Mouse (Mus musculus) lung, postnatal 14 days (tissue): ENCODE measurements around the gene Nomo1.

ENCODE experiments used
- DNase-seq: peaks from one replicate; pipeline ENCODE4 v3.0.0; 2021

Nomo1 gene

DNA sequence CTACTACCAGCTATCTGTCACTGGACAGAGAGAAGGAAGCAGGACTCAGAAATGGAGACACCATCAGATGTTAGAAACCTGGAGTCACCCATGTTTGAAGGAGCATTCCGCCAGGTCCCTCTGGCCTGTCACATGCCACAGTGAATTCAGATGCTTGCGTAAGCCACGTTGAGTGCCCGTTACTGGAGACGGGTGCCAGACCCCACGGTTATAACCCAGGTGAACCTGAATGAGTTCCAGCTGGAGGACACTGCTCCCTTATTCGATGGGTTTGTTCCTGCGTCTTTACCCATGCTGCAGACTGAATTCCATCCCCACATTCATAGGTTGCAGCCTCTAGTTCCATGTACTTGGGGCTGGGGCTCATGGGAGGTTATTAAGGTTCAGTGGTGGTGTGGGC, 70.3 kb downstream of the Nomo1 start:
- no peak for DNase-seq

DNA sequence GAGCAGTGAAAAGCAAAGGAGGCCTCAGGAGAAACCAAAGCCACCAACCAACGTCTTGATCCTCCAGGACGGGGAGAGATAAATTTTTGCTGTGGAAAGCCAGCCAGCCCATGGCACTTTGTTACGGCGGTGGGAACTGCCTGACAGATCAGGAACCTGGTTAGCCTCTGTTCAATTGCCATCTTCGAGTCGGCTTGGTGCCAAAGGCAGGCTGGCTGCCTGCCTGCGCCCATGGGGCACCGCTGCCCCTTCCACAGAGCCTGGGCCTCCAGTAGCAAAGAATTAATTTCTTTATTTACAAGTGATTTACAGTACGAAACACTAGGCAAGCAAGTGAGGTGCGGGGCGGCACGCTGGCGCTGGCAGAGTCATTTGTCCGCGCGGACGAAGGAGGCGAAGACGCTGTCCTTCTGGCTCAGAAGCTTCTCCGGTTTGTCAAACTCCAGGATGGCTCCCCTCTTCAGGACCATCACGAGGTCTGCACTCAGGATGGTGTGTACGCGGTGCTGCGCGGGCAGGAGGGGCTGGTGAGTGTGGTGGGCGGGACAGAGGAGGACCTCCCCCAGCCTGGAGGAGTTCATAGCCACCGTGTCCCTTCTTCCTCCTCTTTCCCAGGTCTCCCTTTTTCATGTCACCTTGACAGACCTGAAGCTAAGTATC, 70.9 kb downstream of the Nomo1 start:
- no peak for DNase-seq

DNA sequence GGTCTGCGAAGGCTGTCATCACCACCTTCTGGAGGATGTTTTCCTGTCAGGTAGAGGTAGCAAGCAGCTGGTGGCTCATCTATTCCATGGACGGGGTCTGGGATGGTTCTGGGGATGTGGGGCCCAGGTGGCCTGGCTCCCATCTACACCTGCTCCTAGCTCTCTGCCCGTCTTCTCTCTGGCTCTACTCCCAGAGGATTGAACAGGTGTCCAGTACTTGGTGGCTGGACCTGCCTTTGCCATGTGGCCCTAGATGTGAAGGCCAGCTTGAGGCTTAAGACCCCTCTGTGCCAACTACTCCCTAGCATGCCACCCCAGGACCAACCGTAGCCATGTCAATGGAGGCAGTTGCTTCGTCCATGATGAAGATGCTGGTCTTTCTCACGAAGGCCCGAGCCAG, 72.0 kb downstream of the Nomo1 start:
- no peak for DNase-seq

DNA sequence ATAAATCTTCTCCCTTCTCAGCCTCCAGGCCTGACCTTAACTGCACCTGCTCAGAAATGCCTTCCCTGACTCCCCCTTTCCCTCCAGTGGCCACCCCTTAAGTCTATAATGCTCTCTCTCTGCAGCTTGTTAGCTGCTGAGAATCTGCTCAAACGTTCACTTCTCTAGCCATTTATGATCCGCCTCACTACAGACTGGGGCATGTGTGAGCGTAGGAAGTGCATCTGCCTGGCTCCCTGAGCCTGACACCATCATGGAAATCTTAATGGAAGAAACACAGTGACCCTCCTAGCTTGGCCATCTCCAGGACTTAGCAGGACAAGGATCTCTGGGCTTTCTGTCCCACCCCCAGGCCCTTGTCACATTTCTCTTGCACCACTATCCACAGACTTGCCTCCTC, 76.6 kb downstream of the Nomo1 start:
- DNase-seq: no peak

DNA sequence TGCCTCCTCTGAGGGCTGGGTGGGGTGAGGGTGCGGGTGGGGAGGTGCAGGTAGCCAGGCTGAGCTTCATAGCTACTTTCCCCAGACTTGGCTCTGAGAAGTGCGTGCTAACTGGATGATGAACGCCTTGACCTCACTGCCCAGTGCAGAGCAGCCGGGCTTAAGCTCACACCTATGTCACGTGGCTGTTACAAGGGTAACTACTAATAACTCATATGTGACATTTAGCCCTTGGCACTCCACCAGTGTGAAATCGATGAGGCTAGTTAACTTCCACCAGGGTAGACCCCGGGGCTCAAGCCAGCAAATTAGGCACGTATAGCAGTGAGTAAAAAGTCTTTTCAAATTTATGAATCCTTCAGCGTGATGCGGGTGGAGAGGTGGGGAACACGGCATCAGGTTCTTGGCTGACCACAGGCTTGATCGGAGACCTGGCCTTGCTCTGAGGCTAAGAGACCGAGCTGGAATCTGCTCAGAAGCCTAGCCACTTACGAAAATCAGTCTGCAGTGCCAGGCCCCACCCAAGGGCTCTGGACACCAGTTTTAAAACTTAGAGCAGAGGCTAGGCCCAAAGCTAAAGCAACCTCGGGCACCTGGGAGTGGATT, 77.8 kb downstream of the Nomo1 start:
- DNase-seq: no peak

DNA sequence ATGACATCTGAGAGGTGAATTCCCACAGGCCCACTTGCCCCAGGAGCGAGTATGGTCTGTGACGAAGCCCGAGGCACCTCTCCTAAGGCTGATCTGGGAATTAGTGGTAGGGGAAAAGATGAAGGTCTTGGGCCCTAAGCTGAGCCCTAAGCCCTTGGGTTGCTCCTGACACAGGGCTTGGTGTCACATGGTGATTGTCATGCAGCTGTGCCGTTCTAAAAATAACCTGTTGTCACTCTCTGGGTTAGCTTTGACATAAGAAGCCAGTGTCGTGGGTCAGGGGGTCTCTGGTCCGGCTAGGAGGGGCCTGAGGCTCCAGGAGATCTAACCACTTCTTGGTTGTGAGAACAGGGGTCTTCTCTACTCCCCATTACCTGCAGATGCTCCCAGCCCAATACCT, 78.4 kb downstream of the Nomo1 start:
- no peak for DNase-seq

DNA sequence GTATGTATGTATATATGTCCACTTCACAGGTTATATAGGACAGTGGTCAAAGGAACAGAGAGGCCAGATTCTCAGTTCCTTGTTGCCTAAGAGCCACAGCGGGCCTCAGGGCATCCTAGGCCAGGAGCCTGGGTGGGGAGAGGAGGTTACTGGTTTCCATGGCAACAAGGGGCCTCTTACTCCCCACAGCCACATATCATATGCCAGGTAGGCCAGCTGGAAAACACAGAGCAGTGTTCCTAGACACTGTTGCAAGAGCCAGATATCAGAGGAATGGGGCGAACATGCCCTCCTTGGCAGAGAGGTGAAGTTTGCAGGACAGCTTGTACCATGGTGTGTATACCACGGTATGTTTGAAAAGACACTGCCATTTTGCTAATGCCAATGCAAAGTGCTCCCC, 79.9 kb downstream of the Nomo1 start:
- no peak for DNase-seq

DNA sequence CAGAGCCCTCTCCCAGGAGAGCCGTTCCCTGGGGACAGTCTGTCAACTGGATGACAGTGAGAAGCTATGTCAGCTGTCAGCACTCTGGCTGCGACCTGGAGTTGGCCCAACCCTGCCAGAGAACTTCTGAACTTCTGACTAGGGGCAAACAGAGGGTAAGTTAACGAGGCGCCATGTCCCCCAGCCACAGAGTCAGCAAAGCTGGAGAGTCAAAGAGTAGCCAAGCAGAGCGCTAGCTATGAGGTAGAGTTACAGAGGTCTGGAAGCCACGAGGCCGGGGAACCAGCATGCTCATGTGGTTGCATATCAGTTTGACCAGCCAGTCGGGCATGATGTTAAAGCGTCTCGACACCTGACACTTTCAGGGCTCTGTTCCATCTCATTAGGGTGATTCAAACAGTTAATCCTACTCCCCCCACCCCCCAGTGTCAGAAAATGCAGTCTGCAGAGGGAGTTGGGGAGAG, 82.7 kb downstream of the Nomo1 start:
- peak; percentile 11 for DNase-seq

DNA sequence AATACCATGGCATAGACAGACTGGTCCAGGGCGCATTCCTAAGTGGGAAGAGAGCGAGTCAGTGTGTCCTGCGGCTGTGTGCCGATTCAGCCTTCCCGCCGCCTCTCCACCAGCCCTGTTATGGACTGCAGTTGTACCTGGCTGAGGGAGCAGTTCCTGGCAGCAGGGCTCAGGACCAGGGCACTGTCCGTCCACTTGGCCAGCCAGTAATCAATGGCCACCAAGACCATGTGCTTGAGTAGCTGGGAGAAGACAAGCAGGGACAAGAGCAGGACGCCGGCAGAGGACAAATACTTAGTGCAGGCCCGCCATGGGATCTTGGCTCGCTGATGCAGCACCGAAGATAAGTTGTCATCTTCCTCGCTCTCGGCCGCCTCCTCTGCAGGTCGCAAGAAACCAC, 83.5 kb downstream of the Nomo1 start:
- no peak for DNase-seq

DNA sequence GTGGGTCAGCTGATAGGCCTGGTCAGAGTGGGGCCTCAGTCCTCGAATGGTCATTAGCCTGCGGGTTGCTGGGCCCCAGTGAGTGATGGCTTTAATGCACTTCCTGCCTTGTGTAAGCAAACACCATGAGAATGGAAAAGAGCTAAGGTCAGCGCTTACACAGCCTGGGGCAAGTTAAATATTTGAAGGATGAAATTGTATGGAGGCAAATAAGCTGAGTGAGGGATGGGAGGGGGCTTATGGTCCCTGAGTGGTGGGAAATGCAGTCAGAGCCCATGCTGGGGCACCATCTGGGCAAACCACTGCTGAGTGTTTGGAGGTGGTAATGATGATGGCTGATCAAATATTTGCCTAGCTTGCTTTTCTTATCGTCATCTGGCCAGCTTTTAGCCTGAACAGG, 89.5 kb downstream of the Nomo1 start:
- DNase-seq: no peak

DNA sequence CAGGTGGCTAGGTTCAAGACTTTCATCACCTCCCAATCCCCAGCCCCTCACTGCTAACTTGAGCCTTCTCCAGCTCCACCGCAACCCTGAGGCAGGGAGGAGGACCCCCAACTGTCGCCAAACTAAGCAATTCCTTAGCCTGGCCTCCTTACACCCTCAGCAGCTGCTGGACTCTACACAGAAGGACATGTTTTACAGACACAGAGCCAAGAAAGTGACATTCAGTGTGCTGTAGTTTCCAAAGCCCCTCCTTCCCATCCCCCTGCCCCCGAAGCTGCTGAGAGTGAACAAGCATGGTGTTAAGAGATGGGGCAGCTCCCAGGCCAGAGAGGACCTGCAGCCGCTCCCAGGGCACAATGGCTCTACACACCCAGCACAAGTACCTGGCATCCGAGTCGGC, 91.0 kb downstream of the Nomo1 start:
- DNase-seq: no peak

DNA sequence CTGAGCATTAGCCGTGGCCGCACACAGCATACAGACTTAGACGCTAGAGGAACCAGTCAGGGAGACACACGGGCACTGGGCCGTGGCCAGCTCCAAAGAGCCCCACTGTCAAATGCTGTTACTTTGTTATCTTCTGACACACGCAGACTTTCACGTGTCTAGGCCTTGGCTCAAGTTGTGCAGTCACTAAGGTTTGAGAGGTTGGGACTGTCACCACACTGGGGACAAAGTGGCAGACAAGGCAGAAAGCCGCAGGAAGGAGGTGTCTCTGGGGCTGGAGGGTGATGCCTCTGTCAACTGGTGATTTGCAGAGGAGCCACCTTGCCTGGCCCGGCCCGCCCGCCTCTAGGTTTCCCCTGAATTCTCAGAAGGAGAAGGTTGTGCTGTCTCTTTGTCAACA, 91.8 kb downstream of the Nomo1 start:
- no peak for DNase-seq

DNA sequence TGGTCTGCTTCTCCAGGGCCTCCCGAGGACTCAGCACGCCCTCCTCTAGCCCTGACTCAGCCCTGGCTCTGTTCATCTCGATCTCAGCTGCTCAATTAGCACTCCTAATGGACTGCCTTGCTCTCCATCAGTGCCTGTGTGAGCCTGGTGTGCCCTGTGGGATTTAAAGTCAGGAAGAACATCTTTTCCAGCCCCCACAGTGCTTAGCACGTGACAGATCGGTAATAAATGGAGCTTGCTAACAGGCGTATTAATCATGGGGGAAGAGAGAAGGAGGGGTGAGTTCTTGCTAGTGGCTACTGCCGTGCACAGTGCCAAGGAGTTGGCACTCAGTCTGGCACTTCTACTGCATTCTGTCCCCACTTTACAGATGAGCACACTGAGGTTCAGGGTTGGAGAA, 94.7 kb downstream of the Nomo1 start:
- DNase-seq: no peak

DNA sequence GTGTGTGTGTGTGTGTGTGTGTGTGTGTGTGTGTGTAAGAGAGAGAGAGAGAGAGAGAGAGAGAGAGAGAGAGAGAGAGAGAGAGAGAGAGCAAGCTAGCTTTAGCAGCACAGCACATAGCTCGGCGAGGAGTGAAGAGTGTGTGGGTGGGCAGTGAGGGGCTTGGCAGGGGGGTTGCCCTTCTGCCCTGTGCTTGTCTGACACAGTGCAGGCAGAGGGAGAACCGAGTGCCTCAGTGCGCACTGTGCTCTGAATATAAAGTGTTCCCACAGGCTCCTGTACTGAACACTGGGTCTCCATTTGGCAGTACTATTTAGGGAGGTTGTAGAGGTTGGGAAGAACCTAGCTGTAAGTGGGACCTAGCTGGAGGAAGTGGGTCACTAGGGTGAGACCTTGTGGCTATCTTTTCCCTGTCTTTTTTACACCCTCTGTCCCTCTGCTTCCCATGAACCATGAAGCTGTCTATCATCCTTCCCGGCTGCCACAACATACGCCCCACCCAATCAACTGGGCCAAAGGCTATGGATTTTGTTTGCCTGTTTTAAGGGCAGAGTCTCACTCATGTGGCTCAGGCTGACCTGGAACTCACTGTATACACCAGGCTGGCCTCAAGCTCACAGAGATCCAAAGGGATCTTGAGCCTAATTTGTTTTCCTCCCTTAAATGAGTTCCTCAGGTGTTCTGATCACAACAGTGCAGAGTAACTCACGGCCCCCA, 96.1 kb downstream of the Nomo1 start:
- no peak for DNase-seq

DNA sequence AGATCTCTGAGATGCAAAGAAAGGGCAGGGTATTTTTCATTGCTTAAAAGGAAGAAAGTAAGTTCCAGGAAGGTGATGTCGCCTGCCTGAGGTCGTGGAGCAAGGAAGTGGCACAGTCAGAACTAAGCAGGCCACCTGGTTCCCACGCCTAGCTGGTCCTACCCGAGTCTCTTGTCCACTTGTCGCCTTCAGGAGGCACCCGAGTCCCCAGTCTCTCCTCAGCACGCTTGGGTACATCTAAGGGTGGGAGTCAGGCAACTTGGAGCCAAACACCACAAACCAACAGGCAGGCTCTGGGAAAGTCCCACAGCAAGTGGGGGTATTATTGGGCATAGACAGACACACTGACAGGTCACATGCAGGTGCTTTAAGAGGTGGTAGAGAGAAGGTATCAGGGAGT, 97.2 kb downstream of the Nomo1 start:
- no peak for DNase-seq

DNA sequence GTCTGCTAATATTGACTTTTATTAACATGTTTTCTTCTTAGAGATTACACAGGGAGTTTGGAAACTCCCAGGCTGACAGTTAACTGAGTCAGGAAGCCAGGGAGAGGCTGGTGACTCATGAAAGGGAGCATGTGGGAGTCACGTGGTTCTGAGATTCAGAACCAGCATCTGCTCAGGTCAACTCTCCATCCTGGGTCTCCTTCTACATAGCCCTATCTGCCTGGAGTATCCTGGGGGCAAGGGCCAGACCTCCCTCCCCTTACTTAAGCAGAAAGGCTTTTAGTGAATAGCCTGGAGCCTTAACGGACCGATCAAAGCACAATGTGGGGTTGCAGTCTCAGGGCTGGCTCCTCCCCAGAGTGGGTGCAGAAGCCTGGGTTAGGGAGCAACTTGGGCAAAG, 97.8 kb downstream of the Nomo1 start:
- no peak for DNase-seq

DNA sequence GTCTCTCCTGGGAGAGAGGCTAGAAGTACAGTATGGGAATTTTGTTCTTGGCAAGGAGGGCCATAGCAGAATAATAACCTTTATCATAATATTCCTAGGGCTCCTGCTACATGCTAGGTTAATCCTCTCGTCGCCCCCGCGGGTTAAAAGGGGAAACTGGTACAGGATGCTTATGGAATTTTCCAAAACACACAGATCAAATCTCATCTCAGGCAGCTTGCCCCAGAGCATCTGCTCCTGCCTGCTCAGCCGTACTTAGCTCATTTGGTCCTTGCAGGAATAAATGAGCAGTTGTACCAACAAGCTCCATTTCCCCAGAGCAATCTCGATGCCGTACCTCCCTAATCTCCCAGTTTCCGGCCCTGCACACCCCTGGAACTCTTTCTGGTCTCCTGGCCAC, 98.3 kb downstream of the Nomo1 start:
- DNase-seq: no peak

DNA sequence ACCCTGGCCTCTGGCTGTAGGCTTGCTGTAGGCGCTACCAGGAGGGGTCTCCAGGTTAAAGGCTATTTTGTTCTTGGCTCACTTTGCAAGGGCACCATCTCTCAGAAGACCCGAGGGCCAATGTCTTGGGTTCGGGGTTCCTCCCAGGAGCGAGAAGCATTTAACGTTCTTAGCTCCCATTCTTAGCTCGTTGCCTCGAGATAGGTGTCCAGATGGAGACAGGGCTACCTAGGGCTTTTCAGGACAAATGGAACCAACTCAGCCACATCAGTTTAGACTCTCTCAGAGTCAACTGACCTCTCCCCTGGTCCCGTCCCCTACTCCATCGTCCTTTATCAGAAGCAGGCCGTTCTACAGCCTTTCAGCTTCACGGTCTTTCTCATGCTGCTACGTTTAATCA, 98.7 kb downstream of the Nomo1 start:
- no peak for DNase-seq
